Mouse (Mus musculus): Measurements from ENCODE around the gene Dhrs2. TPM values are rescaled to one million over a fixed set of nuclear protein-coding genes. Genes with fewer than 3 reads are reported as not detected.

Gene Dhrs2
- not detected in 2 replicates for polyA plus RNA-seq (2014; fragmentation: Nextera tagmentation; extraction: Ambion mirVana)

DNA sequence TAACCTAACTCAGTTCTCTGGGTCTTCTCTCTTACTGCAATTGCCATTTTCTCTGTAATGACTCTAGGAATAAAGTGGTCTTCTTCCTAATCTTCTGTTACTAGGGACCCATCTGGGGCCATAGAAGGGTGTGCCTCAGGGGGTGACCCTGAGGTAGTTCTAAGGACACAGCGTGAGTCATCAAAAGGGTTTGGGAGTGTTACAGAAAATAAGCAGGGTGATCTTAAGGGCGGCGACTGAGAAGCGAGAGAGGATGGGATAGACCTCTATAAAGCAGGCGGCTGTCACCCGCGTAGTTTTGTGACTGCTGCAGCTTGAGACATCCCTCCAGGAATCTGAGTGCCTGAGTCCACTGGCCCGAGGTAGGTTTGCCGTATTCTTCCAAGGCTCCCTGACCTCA lies at the start of gene Dhrs2:
Dhrs2 (plus strand) TSS at position 301 of the 400 bp plus-strand sequence.
- H3K9ac ChIP-seq (ENCODE audit: low read length): no peak within 1 kb of the TSS
- no peak within 1 kb of the TSS for H3K4me3 ChIP-seq (ENCODE audit: control insufficient read depth in 1 of 2, insufficient read depth in 1 of 2, low read depth in 1 of 2, low read length in 2 of 2)
- no peak within 1 kb of the TSS for H3K27ac ChIP-seq (replicated peaks in 1 of 2; ENCODE audit: control insufficient read depth in 1 of 2, insufficient read depth in 1 of 2, low read depth in 2 of 2, low read length in 2 of 2)
- no peaks in the 10 kb centered on the region for H3K4me1 ChIP-seq (ENCODE audit: control insufficient read depth in 2 of 2, insufficient read depth in 2 of 2, low read length in 2 of 2)
- H3K27me3 ChIP-seq (ENCODE audit: control insufficient read depth, insufficient read depth, low read length): no peaks in the 10 kb centered on the region
- H3K9me3 ChIP-seq (ENCODE audit: control insufficient read depth, low read length): no peaks in the 10 kb centered on the region
- no peak within 1 kb of the TSS for H3K4me2 ChIP-seq (ENCODE audit: low read length)
- ATAC-seq (ENCODE audit: insufficient number of reproducible peaks, insufficient read depth, low FRiP score, low read depth): no peak
- WGBS: 69% methylated on average over 9 of the region's 9 CpGs
- no peaks in the 10 kb centered on the region for H3K36me3 ChIP-seq (ENCODE audit: control insufficient read depth, insufficient read depth, low read length)

DNA sequence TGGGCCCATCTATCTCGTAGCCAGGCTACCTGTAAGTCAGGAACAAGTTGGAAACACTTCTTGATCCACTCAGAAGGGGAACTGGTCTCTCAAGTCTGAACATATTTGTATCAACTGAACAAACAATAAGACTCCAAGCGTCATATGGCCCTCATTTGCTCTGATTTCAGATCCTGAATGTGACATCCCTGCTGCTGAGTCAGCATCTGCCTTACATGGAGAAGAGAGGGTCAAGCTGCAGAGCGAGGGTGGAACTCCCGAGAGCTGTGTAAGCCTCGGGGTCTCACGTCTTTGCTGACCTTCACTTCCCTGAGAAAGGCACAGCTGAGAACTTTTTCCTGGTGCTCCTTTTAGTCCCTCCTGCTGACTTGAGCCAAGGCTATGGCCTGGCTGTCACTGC lies 47.6 kb upstream of the Dhrs2 start:
- no peak overlapping the region for H3K4me2 ChIP-seq (ENCODE audit: low read length)
- H3K4me3 ChIP-seq (ENCODE audit: control insufficient read depth in 1 of 2, insufficient read depth in 1 of 2, low read depth in 1 of 2, low read length in 2 of 2): no peak overlapping the region
- H3K9ac ChIP-seq (ENCODE audit: low read length): no peak overlapping the region
- H3K27me3 ChIP-seq (ENCODE audit: control insufficient read depth, insufficient read depth, low read length): no peaks in the 10 kb centered on the region
- H3K4me1 ChIP-seq (ENCODE audit: control insufficient read depth in 2 of 2, insufficient read depth in 2 of 2, low read length in 2 of 2): peaks cover 0 to 1% of the 10 kb centered on the region in 2 experiments; a peak in 1 of 4 replicates
- no peak for ATAC-seq (ENCODE audit: insufficient number of reproducible peaks, insufficient read depth, low FRiP score, low read depth)
- no peaks in the 10 kb centered on the region for H3K36me3 ChIP-seq (ENCODE audit: control insufficient read depth, insufficient read depth, low read length)
- H3K27ac ChIP-seq (replicated peaks in 1 of 2; ENCODE audit: control insufficient read depth in 1 of 2, insufficient read depth in 1 of 2, low read depth in 2 of 2, low read length in 2 of 2): no peak overlapping the region
- no peaks in the 10 kb centered on the region for H3K9me3 ChIP-seq (ENCODE audit: control insufficient read depth, low read length)
- WGBS: 56% methylated on average over 6 of the region's 6 CpGs

DNA sequence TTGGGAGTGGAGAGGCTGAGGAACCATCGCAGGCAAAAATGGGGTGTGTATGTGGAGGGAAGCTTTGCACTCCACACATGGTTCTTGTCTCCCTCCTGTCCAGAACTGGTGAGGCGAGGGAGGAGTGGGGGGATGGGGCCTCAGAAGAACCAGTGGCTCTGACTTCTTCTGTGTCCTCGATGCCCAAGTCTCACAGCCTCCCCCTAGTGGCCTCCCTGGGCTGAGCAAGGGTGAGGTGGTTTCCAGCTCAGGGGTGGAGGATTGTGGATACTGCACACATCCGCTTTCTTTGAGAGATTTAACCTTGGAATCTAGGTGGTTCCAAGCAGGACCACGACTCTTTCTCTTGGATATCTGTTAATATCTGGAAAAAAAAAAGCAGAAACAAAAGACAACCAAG lies 44.5 kb upstream of the Dhrs2 start:
- no peak overlapping the region for H3K9ac ChIP-seq (ENCODE audit: low read length)
- H3K36me3 ChIP-seq (ENCODE audit: control insufficient read depth, insufficient read depth, low read length): no peaks in the 10 kb centered on the region
- H3K4me3 ChIP-seq (ENCODE audit: control insufficient read depth in 1 of 2, insufficient read depth in 1 of 2, low read depth in 1 of 2, low read length in 2 of 2): no peak overlapping the region
- H3K27me3 ChIP-seq (ENCODE audit: control insufficient read depth, insufficient read depth, low read length): no peaks in the 10 kb centered on the region
- no peak overlapping the region for H3K4me2 ChIP-seq (ENCODE audit: low read length)
- no peak for ATAC-seq (ENCODE audit: insufficient number of reproducible peaks, insufficient read depth, low FRiP score, low read depth)
- H3K9me3 ChIP-seq (ENCODE audit: control insufficient read depth, low read length): no peaks in the 10 kb centered on the region
- H3K27ac ChIP-seq (replicated peaks in 1 of 2; ENCODE audit: control insufficient read depth in 1 of 2, insufficient read depth in 1 of 2, low read depth in 2 of 2, low read length in 2 of 2): no peak overlapping the region
- WGBS: 42% methylated on average over 5 of the region's 5 CpGs
- H3K4me1 ChIP-seq (ENCODE audit: control insufficient read depth in 2 of 2, insufficient read depth in 2 of 2, low read length in 2 of 2): peaks cover 6 to 7% of the 10 kb centered on the region in 2 experiments; a peak in 3 of 4 replicates

DNA sequence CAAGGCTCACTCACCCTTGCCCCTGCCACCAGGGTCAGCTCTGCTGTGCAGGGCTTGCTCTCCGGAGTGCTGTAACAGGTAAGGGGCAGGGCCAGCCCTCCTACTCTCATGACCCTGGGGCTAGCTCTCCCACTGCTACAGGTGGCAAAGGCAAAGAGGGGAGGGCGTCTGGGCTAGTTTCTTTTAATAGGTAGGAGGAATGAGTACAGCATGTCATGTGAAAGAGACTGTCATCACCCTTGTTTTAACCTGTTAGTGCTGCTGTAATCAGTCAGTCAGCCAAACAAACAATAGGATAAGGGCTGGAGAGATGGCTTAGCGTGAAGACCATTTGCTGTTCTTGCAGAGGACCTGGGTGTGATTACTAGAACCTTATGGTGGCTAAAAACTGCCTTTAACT lies 40.9 kb upstream of the Dhrs2 start:
- Histone ChIP-seq H3K4me3 (ENCODE audit: control insufficient read depth in 1 of 2, insufficient read depth in 1 of 2, low read depth in 1 of 2, low read length in 2 of 2) (no peak overlapping the region), H3K9me3 (ENCODE audit: control insufficient read depth, low read length) (0 out of 2 replicates have a peak, but pooled peaks cover 3% of the 10 kb centered on the region), H3K27me3 (ENCODE audit: control insufficient read depth, insufficient read depth, low read length) (no peaks in the 10 kb centered on the region), H3K9ac (ENCODE audit: low read length) (no peak overlapping the region), H3K27ac (replicated peaks in 1 of 2; ENCODE audit: control insufficient read depth in 1 of 2, insufficient read depth in 1 of 2, low read depth in 2 of 2, low read length in 2 of 2) (no peak overlapping the region), H3K4me2 (ENCODE audit: low read length) (no peak overlapping the region), H3K4me1 (ENCODE audit: control insufficient read depth in 2 of 2, insufficient read depth in 2 of 2, low read length in 2 of 2) (peaks cover 6 to 7% of the 10 kb centered on the region in 2 experiments; a peak in 3 of 4 replicates), H3K36me3 (ENCODE audit: control insufficient read depth, insufficient read depth, low read length) (no peaks in the 10 kb centered on the region)
- ATAC-seq (ENCODE audit: insufficient number of reproducible peaks, insufficient read depth, low FRiP score, low read depth): no peak
- WGBS: 12% methylated on average over 3 of the region's 3 CpGs

DNA sequence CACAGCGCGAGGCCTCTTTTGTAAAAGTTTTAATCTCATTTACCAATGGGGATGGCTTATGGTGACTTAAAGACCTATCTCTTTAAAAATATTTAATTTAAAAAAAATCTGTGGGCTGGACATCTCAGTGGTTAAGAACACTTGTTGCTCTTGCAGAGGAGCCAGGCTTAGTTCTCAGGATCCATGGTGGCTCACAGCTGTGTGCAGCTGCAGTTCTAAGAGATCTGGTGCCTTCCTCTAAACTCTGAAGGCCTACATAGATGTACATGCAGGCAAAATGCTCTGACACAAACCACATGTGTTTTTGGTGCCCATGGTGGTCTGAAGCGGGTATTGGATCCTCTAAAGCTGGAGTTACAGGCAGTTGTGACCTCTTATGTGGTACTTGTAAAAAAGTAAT lies 38.6 kb upstream of the Dhrs2 start:
- Histone ChIP-seq H3K4me3 (ENCODE audit: control insufficient read depth in 1 of 2, insufficient read depth in 1 of 2, low read depth in 1 of 2, low read length in 2 of 2) (no peak overlapping the region), H3K9ac (ENCODE audit: low read length) (no peak overlapping the region), H3K9me3 (ENCODE audit: control insufficient read depth, low read length) (0 out of 2 replicates have a peak, but pooled peaks cover 3% of the 10 kb centered on the region), H3K36me3 (ENCODE audit: control insufficient read depth, insufficient read depth, low read length) (no peaks in the 10 kb centered on the region), H3K4me1 (ENCODE audit: control insufficient read depth in 2 of 2, insufficient read depth in 2 of 2, low read length in 2 of 2) (peaks cover 6 to 7% of the 10 kb centered on the region in 2 experiments; a peak in 3 of 4 replicates), H3K27ac (replicated peaks in 1 of 2; ENCODE audit: control insufficient read depth in 1 of 2, insufficient read depth in 1 of 2, low read depth in 2 of 2, low read length in 2 of 2) (no peak overlapping the region), H3K27me3 (ENCODE audit: control insufficient read depth, insufficient read depth, low read length) (no peaks in the 10 kb centered on the region), H3K4me2 (ENCODE audit: low read length) (no peak overlapping the region)
- ATAC-seq (ENCODE audit: insufficient number of reproducible peaks, insufficient read depth, low FRiP score, low read depth): no peak
- 93% methylated on average over 3 of the region's 3 CpGs for WGBS

DNA sequence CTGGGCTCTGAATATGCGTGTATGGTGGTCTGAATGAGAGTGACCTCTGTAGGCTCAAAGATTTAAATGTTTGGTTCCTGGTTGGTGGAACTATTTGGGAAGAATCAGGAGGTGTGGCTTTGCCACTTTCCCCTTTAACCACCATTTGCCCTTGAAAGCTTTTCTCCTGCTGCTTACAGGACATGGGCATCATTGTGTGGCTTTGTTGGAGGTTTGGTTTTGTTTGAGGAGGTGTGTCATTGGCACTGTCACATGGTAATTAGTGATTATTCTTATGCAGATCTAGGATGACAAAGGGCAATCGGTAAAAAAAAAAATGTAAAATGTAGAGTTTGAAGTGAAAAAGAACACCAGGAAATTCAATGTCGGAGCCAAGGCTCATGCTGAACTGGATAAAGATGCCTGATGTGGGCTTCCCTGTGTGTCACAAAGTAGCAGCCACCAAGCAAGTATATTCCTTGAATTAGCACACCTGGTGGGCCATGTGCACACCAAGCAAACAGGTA lies 37.1 kb upstream of the Dhrs2 start:
- Histone ChIP-seq H3K9ac (ENCODE audit: low read length) (no peak overlapping the region), H3K36me3 (ENCODE audit: control insufficient read depth, insufficient read depth, low read length) (no peaks in the 10 kb centered on the region), H3K4me1 (ENCODE audit: control insufficient read depth in 2 of 2, insufficient read depth in 2 of 2, low read length in 2 of 2) (peaks cover 3 to 7% of the 10 kb centered on the region in 2 experiments; a peak in 3 of 4 replicates), H3K4me3 (ENCODE audit: control insufficient read depth in 1 of 2, insufficient read depth in 1 of 2, low read depth in 1 of 2, low read length in 2 of 2) (no peak overlapping the region), H3K27me3 (ENCODE audit: control insufficient read depth, insufficient read depth, low read length) (no peaks in the 10 kb centered on the region), H3K9me3 (ENCODE audit: control insufficient read depth, low read length) (0 out of 2 replicates have a peak, but pooled peaks cover 3% of the 10 kb centered on the region), H3K4me2 (ENCODE audit: low read length) (no peak overlapping the region), H3K27ac (replicated peaks in 1 of 2; ENCODE audit: control insufficient read depth in 1 of 2, insufficient read depth in 1 of 2, low read depth in 2 of 2, low read length in 2 of 2) (no peak overlapping the region)
- WGBS: 94% methylated on average over 3 of the region's 3 CpGs
- no peak for ATAC-seq (ENCODE audit: insufficient number of reproducible peaks, insufficient read depth, low FRiP score, low read depth)

DNA sequence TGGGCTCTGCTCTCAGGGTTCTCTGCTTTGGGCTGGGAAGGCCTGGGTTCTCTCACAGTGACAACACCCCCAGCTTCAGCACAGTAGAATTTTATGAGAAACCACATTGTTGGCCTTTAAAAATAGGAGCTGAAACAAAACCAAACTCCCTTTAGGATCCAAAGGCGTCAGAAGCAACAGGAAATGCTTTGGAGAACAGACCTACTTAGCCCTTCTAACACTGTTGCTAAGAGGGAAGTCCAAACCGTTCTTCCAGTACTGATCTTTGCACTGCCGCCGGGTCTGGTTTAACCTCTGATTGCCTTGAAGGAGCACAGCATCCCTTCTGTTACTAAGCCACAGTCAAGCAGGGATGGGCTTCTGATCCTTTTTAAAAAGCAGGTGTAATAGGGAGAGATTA lies 33.3 kb upstream of the Dhrs2 start:
- H3K27ac ChIP-seq (replicated peaks in 1 of 2; ENCODE audit: control insufficient read depth in 1 of 2, insufficient read depth in 1 of 2, low read depth in 2 of 2, low read length in 2 of 2): no peak overlapping the region
- peaks cover 3% of the 10 kb centered on the region; the same call in 1 of the 2 replicates for H3K27me3 ChIP-seq (ENCODE audit: control insufficient read depth, insufficient read depth, low read length)
- no peaks in the 10 kb centered on the region; a peak in 1 of 4 replicates for H3K4me1 ChIP-seq (ENCODE audit: control insufficient read depth in 2 of 2, insufficient read depth in 2 of 2, low read length in 2 of 2)
- no peak overlapping the region for H3K4me2 ChIP-seq (ENCODE audit: low read length)
- 0 out of 2 replicates have a peak, but pooled peaks cover 3% of the 10 kb centered on the region for H3K9me3 ChIP-seq (ENCODE audit: control insufficient read depth, low read length)
- WGBS: 40% methylated on average over 4 of the region's 4 CpGs
- H3K9ac ChIP-seq (ENCODE audit: low read length): no peak overlapping the region
- no peaks in the 10 kb centered on the region for H3K36me3 ChIP-seq (ENCODE audit: control insufficient read depth, insufficient read depth, low read length)
- H3K4me3 ChIP-seq (ENCODE audit: control insufficient read depth in 1 of 2, insufficient read depth in 1 of 2, low read depth in 1 of 2, low read length in 2 of 2): no peak overlapping the region
- ATAC-seq (ENCODE audit: insufficient number of reproducible peaks, insufficient read depth, low FRiP score, low read depth): no peak

DNA sequence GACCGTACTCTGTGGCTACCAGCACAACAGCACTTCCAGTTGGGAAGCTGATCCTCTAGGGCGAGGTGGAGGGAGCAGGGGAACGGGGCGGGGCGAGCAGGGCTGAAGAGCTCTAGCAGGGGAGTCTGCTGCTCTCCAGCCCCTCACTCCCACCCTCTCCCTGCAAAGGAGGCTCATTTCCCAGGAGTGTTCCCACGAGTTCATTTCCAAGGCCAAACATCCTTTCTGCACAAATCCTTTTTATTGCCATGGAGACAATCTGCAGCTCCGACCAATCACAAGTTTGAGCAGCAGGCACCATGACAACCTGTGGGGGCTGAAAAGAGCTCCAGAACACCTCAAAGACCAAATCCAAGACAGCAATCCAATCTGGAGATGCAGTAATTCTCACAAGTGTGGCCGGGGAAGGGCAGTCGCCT lies 32.4 kb upstream of the Dhrs2 start:
- Histone ChIP-seq H3K36me3 (ENCODE audit: control insufficient read depth, insufficient read depth, low read length) (no peaks in the 10 kb centered on the region), H3K27ac (replicated peaks in 1 of 2; ENCODE audit: control insufficient read depth in 1 of 2, insufficient read depth in 1 of 2, low read depth in 2 of 2, low read length in 2 of 2) (no peak overlapping the region), H3K4me2 (ENCODE audit: low read length) (no peak overlapping the region), H3K4me3 (ENCODE audit: control insufficient read depth in 1 of 2, insufficient read depth in 1 of 2, low read depth in 1 of 2, low read length in 2 of 2) (no peak overlapping the region), H3K9ac (ENCODE audit: low read length) (no peak overlapping the region), H3K27me3 (ENCODE audit: control insufficient read depth, insufficient read depth, low read length) (peaks cover 3% of the 10 kb centered on the region), H3K4me1 (ENCODE audit: control insufficient read depth in 2 of 2, insufficient read depth in 2 of 2, low read length in 2 of 2) (no peaks in the 10 kb centered on the region; a peak in 1 of 4 replicates), H3K9me3 (ENCODE audit: control insufficient read depth, low read length) (0 out of 2 replicates have a peak, but pooled peaks cover 3% of the 10 kb centered on the region)
- no peak for ATAC-seq (ENCODE audit: insufficient number of reproducible peaks, insufficient read depth, low FRiP score, low read depth)
- WGBS: 44% methylated on average over 9 of the region's 9 CpGs
